Mouse (Mus musculus): ENCODE data around the gene Calm1. TPM values are rescaled to one million over a fixed set of nuclear protein-coding genes. Genes with fewer than 3 reads are reported as not detected.

The Calm1 gene
- 699 and 762 TPM in 2 replicates for polyA plus RNA-seq (2015; fragmentation: Nextera tagmentation; extraction: Ambion mirVana)

DNA sequence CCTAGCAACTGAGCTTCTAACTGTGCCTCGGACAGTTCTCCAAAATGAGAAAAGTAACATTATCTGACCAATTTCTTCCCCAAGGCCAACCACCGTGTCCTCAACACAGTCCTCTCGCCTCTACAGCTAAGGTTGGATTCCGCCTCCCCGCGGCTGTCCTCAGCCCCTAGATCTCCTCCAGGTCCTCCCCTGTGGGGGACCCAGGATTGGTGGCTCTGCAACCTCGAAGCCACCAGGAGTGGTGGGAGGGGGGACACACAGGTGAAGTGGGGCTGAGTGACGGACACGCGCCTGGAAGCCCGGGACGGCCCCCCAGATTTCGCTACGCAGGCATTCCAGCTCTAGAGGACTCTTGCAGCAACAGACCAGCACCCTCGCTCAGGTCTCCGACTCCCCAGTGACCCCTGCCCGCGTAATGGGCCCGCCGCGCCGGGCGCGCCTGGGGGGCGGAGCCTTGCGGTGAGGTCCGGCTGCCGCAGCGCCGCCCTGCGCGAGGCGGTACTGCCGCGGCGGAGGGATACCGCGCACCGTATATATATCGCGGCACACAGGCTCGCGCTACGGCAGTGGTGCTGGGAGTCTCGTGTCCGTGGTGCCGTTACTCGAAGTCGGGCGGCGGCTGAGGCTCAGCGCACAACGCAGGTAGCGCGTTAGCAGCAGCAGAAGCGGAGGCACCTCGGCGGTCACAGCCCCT lies at the start of gene Calm1:
Gene Calm1, plus strand, starts transcription at position 469 of the 694 bp plus-strand sequence.
- peak; percentile 89 for DNase-seq
- H3K9ac ChIP-seq = peak within 1 kb of the TSS; percentile 91
- H3K27ac ChIP-seq = peak within 1 kb of the TSS; percentile 91
- peaks cover 40% of the 10 kb centered on the region for H3K4me1 ChIP-seq (replicated peaks)
- ATAC-seq (ENCODE audit: low read depth) = peak; percentile 76
- H3K9me3 ChIP-seq (replicated peaks) = no peaks in the 10 kb centered on the region
- peaks cover 20% of the 10 kb centered on the region for H3K36me3 ChIP-seq
- H3K4me3 ChIP-seq (replicated peaks) = peak within 1 kb of the TSS; percentile 91
- H3K4me2 ChIP-seq = peak within 1 kb of the TSS; percentile 99
- WGBS (ENCODE audit: insufficient replicate concordance) = under 1% methylated on average over 58 of the region's 58 CpGs
- no peaks in the 10 kb centered on the region for H3K27me3 ChIP-seq

DNA sequence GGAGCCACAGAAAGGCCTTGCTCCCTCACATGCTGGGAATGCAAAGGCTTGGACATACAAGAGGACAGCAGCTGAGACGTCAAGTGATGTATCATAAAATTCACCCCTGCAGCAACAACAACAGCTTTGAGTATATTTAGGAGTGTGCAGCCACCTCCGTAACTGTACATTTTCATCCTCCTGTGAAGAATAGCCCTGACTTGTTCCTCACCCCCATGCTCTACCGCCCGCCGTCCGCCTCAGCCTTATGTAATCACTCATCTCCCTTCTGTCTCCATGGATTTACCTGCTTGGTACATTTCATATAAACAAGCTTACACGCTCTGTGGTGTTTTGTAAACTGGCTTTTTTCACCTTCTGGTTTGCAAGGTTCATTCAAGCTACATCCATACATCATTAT lies 46.8 kb upstream of the Calm1 start:
- no peak overlapping the region for H3K4me3 ChIP-seq (replicated peaks)
- H3K9me3 ChIP-seq (replicated peaks) = no peaks in the 10 kb centered on the region
- ATAC-seq (ENCODE audit: low read depth) = no peak
- DNase-seq = no peak
- no peaks in the 10 kb centered on the region for H3K27me3 ChIP-seq
- H3K9ac ChIP-seq = no peak overlapping the region
- no peak overlapping the region for H3K4me2 ChIP-seq
- H3K36me3 ChIP-seq = peaks cover 33% of the 10 kb centered on the region
- H3K27ac ChIP-seq = no peak overlapping the region
- WGBS (ENCODE audit: insufficient replicate concordance) = 84% methylated on average over 7 of the region's 7 CpGs
- H3K4me1 ChIP-seq (replicated peaks) = no peaks in the 10 kb centered on the region

DNA sequence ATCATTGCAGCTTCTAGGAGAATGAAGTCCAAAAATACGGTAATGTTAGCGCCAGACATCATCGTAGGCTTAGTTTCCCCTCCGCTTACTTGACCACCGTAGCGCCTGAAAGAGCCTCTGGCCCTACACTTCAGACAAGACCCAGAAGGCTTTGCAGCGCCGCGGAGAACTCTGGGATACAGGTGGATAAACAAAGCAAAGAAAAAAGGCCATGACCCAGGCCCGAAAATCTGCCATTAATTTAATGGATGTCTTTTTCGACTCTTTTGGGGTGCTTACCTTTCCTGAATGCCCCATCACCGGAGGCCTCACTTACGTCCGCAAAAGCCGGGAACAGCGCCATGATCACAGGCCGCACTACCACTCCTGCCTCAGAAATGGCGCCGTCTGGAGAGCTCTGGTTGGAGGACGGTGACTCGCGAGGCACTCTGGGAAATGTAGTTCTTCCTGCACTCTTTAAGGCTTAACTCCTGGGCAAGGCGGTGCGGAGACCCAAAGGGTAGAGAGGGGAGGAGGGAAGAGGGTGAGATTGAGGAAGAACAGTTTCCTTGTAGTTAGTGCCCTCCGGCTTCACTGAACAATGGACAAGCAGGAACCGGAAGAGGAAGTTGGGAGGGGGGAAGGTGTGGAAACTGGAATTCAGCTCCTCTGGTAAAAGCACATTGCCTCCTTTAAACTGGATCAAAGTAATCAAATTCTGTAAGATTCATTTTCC lies 39.8 kb upstream of the Calm1 start, which contains the start of gene Nrde2:
Gene Nrde2, minus strand, starts transcription at position 393 of the 715 bp plus-strand sequence.
- H3K27me3 ChIP-seq = no peaks in the 10 kb centered on the region
- peak; percentile 100 for ATAC-seq (ENCODE audit: low read depth)
- DNase-seq = peak; percentile 85
- H3K4me2 ChIP-seq = peak within 1 kb of the TSS; percentile 65
- H3K27ac ChIP-seq = peak within 1 kb of the TSS; percentile 52; the same call in 1 of the 2 replicates
- H3K9ac ChIP-seq = peak within 1 kb of the TSS; percentile 61
- H3K4me3 ChIP-seq (replicated peaks) = peak within 1 kb of the TSS; percentile 63
- no peaks in the 10 kb centered on the region for H3K9me3 ChIP-seq (replicated peaks)
- WGBS (ENCODE audit: insufficient replicate concordance) = under 1% methylated on average over 26 of the region's 26 CpGs
- peaks cover 14% of the 10 kb centered on the region for H3K4me1 ChIP-seq (replicated peaks)
- no peaks in the 10 kb centered on the region; the same call in 1 of the 2 replicates for H3K36me3 ChIP-seq

DNA sequence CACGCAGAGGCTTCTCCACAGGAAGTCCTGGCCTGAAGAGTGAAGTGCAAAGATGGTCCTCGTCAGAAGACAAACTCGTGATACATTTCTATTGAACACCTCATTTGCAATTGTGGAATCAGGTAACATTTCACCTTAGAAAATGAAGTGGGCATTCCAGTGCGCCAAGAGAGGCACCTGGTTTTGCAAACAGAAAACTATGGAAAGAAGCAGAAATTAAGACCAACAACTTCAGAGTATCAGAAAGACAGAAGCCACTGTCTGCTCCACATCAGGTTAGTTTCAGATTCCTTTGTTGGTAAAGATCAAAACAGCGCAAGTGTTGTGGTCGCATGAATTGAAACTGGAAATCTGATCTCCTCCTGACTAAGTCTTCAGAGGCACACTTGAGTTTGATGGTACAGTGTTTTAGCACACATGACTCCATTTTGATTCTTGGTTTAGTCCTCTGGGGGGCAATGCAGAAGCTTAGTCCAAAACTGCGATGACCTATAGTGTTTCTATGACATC lies 34.2 kb upstream of the Calm1 start:
- no peak overlapping the region for H3K4me3 ChIP-seq (replicated peaks)
- H3K36me3 ChIP-seq = no peaks in the 10 kb centered on the region
- no peaks in the 10 kb centered on the region for H3K9me3 ChIP-seq (replicated peaks)
- ATAC-seq (ENCODE audit: low read depth) = no peak
- WGBS (ENCODE audit: insufficient replicate concordance) = 61% methylated on average over 7 of the region's 7 CpGs
- H3K9ac ChIP-seq = no peak overlapping the region
- H3K27ac ChIP-seq = no peak overlapping the region
- H3K4me2 ChIP-seq = no peak overlapping the region
- peaks cover 14% of the 10 kb centered on the region for H3K4me1 ChIP-seq (replicated peaks)
- H3K27me3 ChIP-seq = no peaks in the 10 kb centered on the region
- no peak for DNase-seq

DNA sequence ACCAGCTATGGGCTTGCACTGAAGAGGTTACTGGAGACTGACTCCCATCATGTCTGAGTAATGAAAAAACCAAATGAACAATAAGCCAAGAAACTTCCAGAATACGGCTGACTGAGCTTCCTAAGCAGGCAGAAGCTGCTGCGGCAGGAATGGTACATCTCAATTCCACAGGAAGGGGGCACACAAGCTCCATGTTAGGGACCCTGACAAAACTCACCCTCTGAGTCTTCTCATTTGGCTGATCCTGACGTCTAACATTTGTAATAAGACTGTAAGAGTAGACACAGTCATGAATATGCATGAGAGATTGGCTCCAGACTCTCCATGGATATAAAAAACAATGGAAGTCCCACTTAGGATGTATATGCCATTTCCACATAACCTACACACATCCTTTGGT lies 33.1 kb upstream of the Calm1 start:
- no peak for DNase-seq
- Histone ChIP-seq H3K4me2 (no peak overlapping the region), H3K36me3 (no peaks in the 10 kb centered on the region), H3K4me1 (replicated peaks) (peaks cover 14% of the 10 kb centered on the region), H3K4me3 (replicated peaks) (no peak overlapping the region), H3K27me3 (no peaks in the 10 kb centered on the region), H3K27ac (no peak overlapping the region), H3K9me3 (replicated peaks) (no peaks in the 10 kb centered on the region), H3K9ac (no peak overlapping the region)
- 0 out of 2 replicates have a peak, but pooled peaks have one; percentile 22 for ATAC-seq (ENCODE audit: low read depth)
- 32% methylated on average over 3 of the region's 3 CpGs for whole genome bisulfite sequencing (ENCODE audit: insufficient replicate concordance)

DNA sequence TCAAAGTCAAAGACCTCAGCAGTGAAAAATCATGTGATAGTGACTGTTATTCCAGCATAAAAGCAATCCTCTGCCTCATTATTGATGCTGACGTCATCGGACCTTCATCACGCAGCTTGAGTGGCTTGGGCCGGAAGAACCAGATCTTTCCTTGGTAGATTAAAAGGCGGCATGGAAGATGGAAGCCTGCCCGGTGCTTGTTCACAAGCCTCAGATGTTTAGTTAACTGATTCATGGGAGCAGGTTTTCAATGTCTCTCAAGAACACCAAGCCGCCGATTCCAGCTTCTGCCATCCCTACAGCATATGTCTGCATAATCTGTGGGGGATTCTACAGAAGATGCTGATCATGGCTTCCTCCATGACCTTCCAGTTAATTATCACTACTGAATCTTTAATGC lies 32.3 kb upstream of the Calm1 start:
- WGBS (ENCODE audit: insufficient replicate concordance) = 82% methylated on average over 8 of the region's 8 CpGs

DNA sequence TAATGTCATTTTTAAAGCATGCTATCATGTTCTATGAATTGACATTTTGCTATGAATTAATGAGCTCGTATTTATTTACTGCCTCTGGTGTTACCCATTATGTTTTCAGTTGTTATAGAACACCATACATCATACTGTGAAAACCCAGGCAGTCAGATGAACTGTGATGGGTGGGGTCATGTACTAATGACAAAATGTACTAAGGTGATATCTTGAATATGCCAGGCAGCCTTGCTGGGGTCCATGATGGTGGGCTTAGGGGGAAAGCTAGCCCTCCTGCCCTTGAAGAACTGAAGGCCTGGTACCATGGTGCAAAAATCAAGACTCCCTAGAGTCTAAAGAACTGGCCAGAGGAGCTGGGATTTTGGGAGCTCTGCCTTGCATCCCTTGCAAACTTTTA lies 31.7 kb upstream of the Calm1 start:
- H3K27ac ChIP-seq = no peak overlapping the region

More for the DNA sequence above, 32.3 kb upstream of the Calm1 start:
- H3K9me3 ChIP-seq (replicated peaks) = no peaks in the 10 kb centered on the region
- no peak overlapping the region for H3K4me2 ChIP-seq
- no peak for DNase-seq
- H3K27me3 ChIP-seq = no peaks in the 10 kb centered on the region
- no peak overlapping the region for H3K9ac ChIP-seq
- H3K4me3 ChIP-seq (replicated peaks) = no peak overlapping the region
- no peak for ATAC-seq (ENCODE audit: low read depth)
- H3K36me3 ChIP-seq = no peaks in the 10 kb centered on the region
- H3K27ac ChIP-seq = no peak overlapping the region
- H3K4me1 ChIP-seq (replicated peaks) = peaks cover 14% of the 10 kb centered on the region

DNA sequence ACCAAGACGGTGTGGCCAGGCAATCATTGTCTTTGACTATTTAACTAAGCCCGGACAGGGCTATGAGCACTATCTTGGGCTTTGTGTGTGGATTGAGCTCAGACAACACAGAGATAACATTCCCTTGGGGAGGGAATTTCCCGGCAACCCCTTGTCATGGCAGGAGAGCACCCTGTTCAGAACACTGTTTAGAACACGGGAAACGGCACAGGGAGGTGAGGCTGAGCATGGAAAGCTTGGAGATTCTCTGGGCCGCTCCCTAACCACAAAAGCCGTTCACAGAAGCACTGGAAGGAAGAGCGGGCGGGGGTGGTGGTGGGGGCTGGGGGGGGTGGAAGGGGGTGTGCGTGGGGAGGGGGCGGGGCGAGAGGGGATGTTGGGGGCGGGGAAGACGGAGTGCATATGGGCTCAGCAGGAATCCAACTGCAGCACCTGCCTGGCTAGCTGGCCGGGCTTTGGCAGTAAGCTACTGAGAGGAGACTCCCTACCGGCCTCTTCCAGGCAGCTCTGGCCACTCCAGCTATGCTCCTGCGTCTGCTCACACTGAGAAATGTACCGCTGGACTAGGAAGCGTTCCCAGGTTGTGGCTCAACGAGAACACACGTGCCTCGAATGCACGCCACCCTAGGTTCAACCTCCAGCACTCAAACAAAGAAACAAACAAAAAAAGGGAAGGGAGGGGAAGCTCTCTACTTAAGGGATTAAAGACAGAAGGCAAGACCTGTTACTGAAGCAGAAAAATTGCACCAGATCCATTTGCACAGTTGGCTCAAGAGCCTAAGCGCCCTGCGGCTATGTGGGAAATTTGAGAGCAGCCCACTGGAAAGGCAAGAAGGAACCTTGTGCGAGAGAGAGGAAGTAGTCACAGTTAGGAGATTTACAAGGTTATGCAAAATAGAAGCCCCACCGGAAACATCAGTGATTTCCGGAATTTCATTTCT lies 31.0 kb upstream of the Calm1 start:
- no peak overlapping the region for H3K27ac ChIP-seq
- WGBS (ENCODE audit: insufficient replicate concordance) = 5% methylated on average over 25 of the region's 28 CpGs
- H3K9me3 ChIP-seq (replicated peaks) = no peaks in the 10 kb centered on the region
- ATAC-seq (ENCODE audit: low read depth) = peak; percentile 57
- H3K4me3 ChIP-seq (replicated peaks) = peak overlapping the region; percentile 36
- peak overlapping the region; percentile 1; the same call in 1 of the 2 replicates for H3K9ac ChIP-seq
- no peaks in the 10 kb centered on the region for H3K27me3 ChIP-seq
- no peaks in the 10 kb centered on the region for H3K36me3 ChIP-seq
- H3K4me2 ChIP-seq = peak overlapping the region; percentile 65
- DNase-seq = no peak
- peaks cover 14% of the 10 kb centered on the region for H3K4me1 ChIP-seq (replicated peaks)

More for the DNA sequence above, 31.7 kb upstream of the Calm1 start:
- DNase-seq = no peak
- no peaks in the 10 kb centered on the region for H3K36me3 ChIP-seq
- no peaks in the 10 kb centered on the region for H3K27me3 ChIP-seq
- no peak overlapping the region for H3K4me3 ChIP-seq (replicated peaks)
- ATAC-seq (ENCODE audit: low read depth) = no peak
- peak overlapping the region; percentile 65 for H3K4me2 ChIP-seq
- H3K9ac ChIP-seq = no peak overlapping the region
- WGBS (ENCODE audit: insufficient replicate concordance) = 58% methylated on average over 1 of the region's 1 CpGs
- H3K4me1 ChIP-seq (replicated peaks) = peaks cover 14% of the 10 kb centered on the region
- H3K9me3 ChIP-seq (replicated peaks) = no peaks in the 10 kb centered on the region

DNA sequence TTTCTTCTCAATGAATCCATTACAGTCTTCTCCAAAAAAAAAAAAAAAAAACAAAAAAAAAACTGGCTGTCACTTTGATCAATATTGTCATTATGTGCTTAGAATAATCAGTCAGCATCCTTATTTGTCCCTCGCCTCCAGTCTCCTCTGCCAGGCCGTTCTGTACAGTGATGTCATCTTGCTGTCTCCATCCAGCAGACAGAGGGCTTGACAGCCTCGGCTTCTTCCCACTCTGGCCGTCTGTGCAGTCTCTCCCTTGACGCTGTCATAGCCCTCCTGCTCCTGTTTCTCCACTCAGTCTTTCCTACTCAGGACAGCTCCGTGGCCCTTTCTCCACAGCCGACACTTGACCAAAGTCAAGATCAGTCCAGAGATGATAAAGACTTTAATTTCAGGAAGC lies 26.8 kb upstream of the Calm1 start:
- Histone ChIP-seq H3K4me1 (replicated peaks) (peaks cover 14% of the 10 kb centered on the region), H3K9ac (no peak overlapping the region), H3K27me3 (no peaks in the 10 kb centered on the region), H3K9me3 (replicated peaks) (no peaks in the 10 kb centered on the region), H3K36me3 (no peaks in the 10 kb centered on the region), H3K4me3 (replicated peaks) (no peak overlapping the region), H3K4me2 (no peak overlapping the region), H3K27ac (no peak overlapping the region)
- 55% methylated on average over 7 of the region's 7 CpGs for WGBS (ENCODE audit: insufficient replicate concordance)
- ATAC-seq (ENCODE audit: low read depth) = no peak
- DNase-seq = no peak

DNA sequence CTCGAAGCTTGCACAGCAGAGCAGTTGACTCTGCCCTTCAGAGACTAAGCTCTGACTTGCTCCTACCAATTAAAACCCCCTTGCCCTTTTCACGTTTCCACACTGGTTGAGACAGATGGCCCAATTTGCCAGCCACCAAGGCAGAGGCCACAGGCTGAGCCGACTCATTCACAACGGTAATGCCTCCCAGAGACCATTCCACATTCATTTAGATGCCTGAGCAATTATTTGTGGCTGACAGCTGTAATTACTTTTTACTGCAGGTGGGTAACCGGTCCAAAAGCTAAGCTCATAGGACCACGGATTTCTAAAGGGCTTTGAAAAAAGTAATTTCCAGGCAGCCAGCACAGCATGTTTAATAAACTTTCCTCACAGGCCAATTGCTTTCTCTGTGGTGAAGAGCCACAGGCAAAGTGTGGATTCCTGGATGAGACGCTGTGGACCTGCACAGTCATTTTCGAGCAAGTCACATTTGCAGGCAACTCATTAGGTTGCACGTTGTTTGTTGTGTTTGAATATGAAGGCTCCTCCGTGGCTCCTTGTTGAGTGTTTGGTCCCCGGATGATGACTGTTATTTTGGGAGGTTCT lies 22.7 kb upstream of the Calm1 start:
- WGBS (ENCODE audit: insufficient replicate concordance) = 60% methylated on average over 11 of the region's 11 CpGs
- no peak for DNase-seq
- Histone ChIP-seq H3K36me3 (no peaks in the 10 kb centered on the region), H3K4me1 (replicated peaks) (no peaks in the 10 kb centered on the region), H3K4me3 (replicated peaks) (no peak overlapping the region), H3K9me3 (replicated peaks) (no peaks in the 10 kb centered on the region), H3K4me2 (no peak overlapping the region), H3K27ac (no peak overlapping the region), H3K27me3 (no peaks in the 10 kb centered on the region), H3K9ac (no peak overlapping the region)
- ATAC-seq (ENCODE audit: low read depth) = no peak
